Mouse (Mus musculus): Measurements from ENCODE around the gene Armc9. TPM values are rescaled to one million over a fixed set of nuclear protein-coding genes. Genes with fewer than 3 reads are reported as not detected.

The Armc9 gene
- polyA plus RNA-seq, 1 experiment from 2014 or later, result 13.7 TPM

GRCm38 (mm10) chr1:86198276-86198675 lies 43.7 kb downstream of the Armc9 start:
- WGBS, result 81% methylated on average over 6 of the region's 6 CpGs
- H3K9me3 ChIP-seq, result no peaks in the 10 kb centered on the region

DNA sequence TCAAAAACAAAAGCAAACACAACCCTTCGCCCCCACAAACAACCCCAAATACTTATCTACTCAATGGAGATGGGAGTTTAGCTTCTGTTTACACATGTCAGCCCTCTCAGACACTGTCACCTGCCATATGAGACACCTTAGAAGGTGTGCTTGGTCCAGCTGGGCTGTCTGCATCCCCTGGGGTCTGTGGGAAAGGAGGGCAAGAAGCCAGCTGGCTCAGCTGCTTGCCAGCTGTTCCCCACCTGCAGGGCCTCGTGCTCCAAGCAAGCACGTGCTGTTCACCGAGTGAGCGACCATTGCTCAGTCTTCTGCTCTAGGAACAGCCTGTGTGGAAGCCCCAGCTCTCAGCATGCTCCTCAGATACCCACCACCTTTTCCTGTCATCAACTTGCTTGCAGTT lies 44.4 kb downstream of the Armc9 start:
- Histone ChIP-seq H3K4me2 (no peak overlapping the region), H3K9me3 (no peaks in the 10 kb centered on the region), H3K27ac (replicated peaks) (no peak overlapping the region), H3K27me3 (replicated peaks) (no peaks in the 10 kb centered on the region), H3K4me1 (peaks cover 6% of the 10 kb centered on the region; the same call in 1 of the 2 replicates), H3K36me3 (peaks cover 75% of the 10 kb centered on the region), H3K9ac (no peak overlapping the region), H3K4me3 (no peak overlapping the region)
- WGBS, result 83% methylated on average over 5 of the region's 5 CpGs
- ATAC-seq (ENCODE audit: extremely low read depth, insufficient number of reproducible peaks, low FRiP score, low TSS enrichment), result no peak

More at GRCm38 (mm10) chr1:86198276-86198675, 43.7 kb downstream of the Armc9 start:
- H3K36me3 ChIP-seq, result peaks cover 72% of the 10 kb centered on the region
- H3K4me2 ChIP-seq, result no peak overlapping the region
- H3K9ac ChIP-seq, result no peak overlapping the region
- H3K4me3 ChIP-seq, result no peak overlapping the region
- no peaks in the 10 kb centered on the region for H3K27me3 ChIP-seq (replicated peaks)
- no peak for ATAC-seq (ENCODE audit: extremely low read depth, insufficient number of reproducible peaks, low FRiP score, low TSS enrichment)
- peaks cover 6% of the 10 kb centered on the region; the same call in 1 of the 2 replicates for H3K4me1 ChIP-seq
- H3K27ac ChIP-seq (replicated peaks), result no peak overlapping the region

- Histone ChIP-seq H3K4me1 (peaks cover 6% of the 10 kb centered on the region; the same call in 1 of the 2 replicates), H3K4me3 (no peak overlapping the region), H3K27me3 (replicated peaks) (no peaks in the 10 kb centered on the region), H3K27ac (replicated peaks) (no peak overlapping the region), H3K9me3 (no peaks in the 10 kb centered on the region), H3K9ac (no peak overlapping the region), H3K4me2 (no peak overlapping the region), H3K36me3 (peaks cover 82% of the 10 kb centered on the region)
- ATAC-seq (ENCODE audit: extremely low read depth, insufficient number of reproducible peaks, low FRiP score, low TSS enrichment), result no peak
Observed at GRCm38 (mm10) chr1:86201312-86201711, 46.7 kb downstream of the Armc9 start.

DNA sequence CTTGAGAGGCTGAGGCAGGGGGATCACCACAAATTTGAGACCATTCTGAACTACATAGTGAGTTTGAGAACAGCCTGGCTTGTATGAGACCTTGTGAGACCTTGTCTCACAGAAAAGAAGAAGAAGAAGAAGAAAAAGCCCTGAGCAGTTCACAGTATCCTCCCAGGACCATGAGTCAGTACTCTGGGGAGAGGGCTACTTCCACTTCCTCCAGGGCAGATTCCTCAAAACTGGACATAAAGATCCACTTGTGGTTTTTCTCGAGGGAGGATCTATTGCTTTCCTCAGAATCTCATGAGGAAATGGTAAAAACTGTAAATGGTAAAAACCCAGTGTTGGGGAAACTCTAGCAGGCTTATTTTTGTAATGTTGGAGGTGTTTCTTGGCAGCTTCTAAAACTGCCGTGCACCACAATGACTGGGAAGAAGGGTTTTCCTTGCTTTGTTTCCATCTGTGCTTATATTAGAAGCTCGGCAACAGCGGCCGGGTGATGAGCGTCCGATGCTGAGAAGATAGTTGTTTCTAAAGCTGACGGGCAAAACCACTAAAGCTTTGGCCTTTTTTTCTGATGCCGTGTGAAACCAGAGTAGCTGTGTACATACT lies 48.1 kb downstream of the Armc9 start:
- Histone ChIP-seq H3K36me3 (peaks cover 82% of the 10 kb centered on the region), H3K4me3 (no peak overlapping the region), H3K27me3 (replicated peaks) (no peaks in the 10 kb centered on the region), H3K27ac (replicated peaks) (no peak overlapping the region), H3K4me1 (peaks cover 5% of the 10 kb centered on the region; the same call in 1 of the 2 replicates), H3K4me2 (no peak overlapping the region), H3K9ac (no peak overlapping the region), H3K9me3 (no peaks in the 10 kb centered on the region)
- no peak for ATAC-seq (ENCODE audit: extremely low read depth, insufficient number of reproducible peaks, low FRiP score, low TSS enrichment)
- 78% methylated on average over 9 of the region's 9 CpGs for WGBS

- no peak overlapping the region for H3K27ac ChIP-seq (replicated peaks)
- H3K4me2 ChIP-seq, result no peak overlapping the region
- 80% methylated on average over 7 of the region's 7 CpGs for WGBS
- no peak overlapping the region for H3K4me3 ChIP-seq
- H3K9ac ChIP-seq, result no peak overlapping the region
- no peaks in the 10 kb centered on the region for H3K27me3 ChIP-seq (replicated peaks)
- H3K36me3 ChIP-seq, result peaks cover 45% of the 10 kb centered on the region
- H3K4me1 ChIP-seq, result peaks cover 5% of the 10 kb centered on the region; the same call in 1 of the 2 replicates
- no peaks in the 10 kb centered on the region for H3K9me3 ChIP-seq
- ATAC-seq (ENCODE audit: extremely low read depth, insufficient number of reproducible peaks, low FRiP score, low TSS enrichment), result no peak
Observed at GRCm38 (mm10) chr1:86210676-86211075, 56.1 kb downstream of the Armc9 start.

DNA sequence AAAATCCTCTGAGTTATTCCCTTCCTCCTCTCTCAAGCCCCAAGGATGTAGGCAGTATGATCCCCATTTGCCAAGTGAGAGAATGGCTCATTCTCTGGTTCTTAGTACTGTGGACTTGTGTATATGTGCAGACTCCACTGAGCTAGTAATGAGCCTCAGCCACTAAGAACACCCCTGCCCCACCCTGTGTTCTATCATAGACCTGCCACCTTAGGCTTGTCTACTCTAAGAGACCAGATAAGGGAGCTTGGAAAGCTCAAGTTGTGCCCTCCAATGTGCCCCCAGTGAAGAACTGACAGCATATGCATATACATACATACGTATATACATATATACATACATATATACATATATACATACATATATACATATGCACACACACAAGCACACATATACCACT lies 56.9 kb downstream of the Armc9 start:
- H3K9ac ChIP-seq, result no peak overlapping the region
- H3K9me3 ChIP-seq, result no peaks in the 10 kb centered on the region
- H3K27ac ChIP-seq (replicated peaks), result no peak overlapping the region
- 76% methylated on average over 1 of the region's 1 CpGs for WGBS
- H3K4me3 ChIP-seq, result no peak overlapping the region
- H3K4me2 ChIP-seq, result no peak overlapping the region
- no peaks in the 10 kb centered on the region for H3K27me3 ChIP-seq (replicated peaks)
- ATAC-seq (ENCODE audit: extremely low read depth, insufficient number of reproducible peaks, low FRiP score, low TSS enrichment), result no peak
- peaks cover 3% of the 10 kb centered on the region; the same call in 1 of the 2 replicates for H3K4me1 ChIP-seq
- peaks cover 42% of the 10 kb centered on the region for H3K36me3 ChIP-seq

GRCm38 (mm10) chr1:86212731-86213130 lies 58.2 kb downstream of the Armc9 start:
- H3K9me3 ChIP-seq, result no peaks in the 10 kb centered on the region
- H3K27ac ChIP-seq (replicated peaks), result no peak overlapping the region
- H3K4me3 ChIP-seq, result no peak overlapping the region
- H3K27me3 ChIP-seq (replicated peaks), result no peaks in the 10 kb centered on the region
- no peaks in the 10 kb centered on the region for H3K4me1 ChIP-seq
- no peak overlapping the region for H3K9ac ChIP-seq
- H3K36me3 ChIP-seq, result peaks cover 35% of the 10 kb centered on the region
- 83% methylated on average over 8 of the region's 8 CpGs for WGBS
- no peak for ATAC-seq (ENCODE audit: extremely low read depth, insufficient number of reproducible peaks, low FRiP score, low TSS enrichment)
- no peak overlapping the region for H3K4me2 ChIP-seq

GRCm38 (mm10) chr1:86214158-86214557 lies 59.6 kb downstream of the Armc9 start:
- 0% methylated on average over 1 of the region's 1 CpGs for WGBS
- Histone ChIP-seq H3K4me1 (no peaks in the 10 kb centered on the region), H3K4me3 (no peak overlapping the region), H3K36me3 (peaks cover 26% of the 10 kb centered on the region), H3K27ac (replicated peaks) (no peak overlapping the region), H3K27me3 (replicated peaks) (no peaks in the 10 kb centered on the region), H3K9ac (no peak overlapping the region), H3K9me3 (no peaks in the 10 kb centered on the region), H3K4me2 (no peak overlapping the region)
- ATAC-seq (ENCODE audit: extremely low read depth, insufficient number of reproducible peaks, low FRiP score, low TSS enrichment), result no peak

DNA sequence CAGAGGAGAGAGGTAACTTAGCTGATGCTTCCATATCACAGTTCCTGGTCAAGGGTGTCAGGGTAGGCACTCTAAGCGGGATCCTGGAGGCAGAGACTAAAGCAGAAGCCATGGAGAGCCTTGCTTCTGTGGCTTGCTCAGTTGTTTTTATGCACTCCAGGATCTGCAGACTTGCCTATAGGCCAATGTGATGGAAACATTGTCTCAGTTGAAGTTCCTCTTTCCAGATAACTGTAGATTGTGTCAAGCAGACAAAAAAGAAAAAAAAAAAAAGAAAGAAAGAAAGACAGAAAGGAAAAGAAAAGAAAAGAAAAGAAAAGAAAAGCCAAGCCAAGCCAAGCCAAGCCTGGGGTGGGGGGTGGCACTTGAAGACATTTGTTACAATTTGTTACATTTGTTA lies 60.7 kb downstream of the Armc9 start:
- ATAC-seq (ENCODE audit: extremely low read depth, insufficient number of reproducible peaks, low FRiP score, low TSS enrichment), result no peak
- Histone ChIP-seq H3K9ac (no peak overlapping the region), H3K9me3 (no peaks in the 10 kb centered on the region), H3K4me2 (no peak overlapping the region), H3K27ac (replicated peaks) (no peak overlapping the region), H3K4me3 (no peak overlapping the region), H3K36me3 (peaks cover 19% of the 10 kb centered on the region), H3K4me1 (no peaks in the 10 kb centered on the region), H3K27me3 (replicated peaks) (no peaks in the 10 kb centered on the region)
- 85% methylated on average over 1 of the region's 1 CpGs for WGBS

- WGBS, result 77% methylated on average over 5 of the region's 5 CpGs
- Histone ChIP-seq H3K4me2 (no peak overlapping the region), H3K27ac (replicated peaks) (no peak overlapping the region), H3K4me3 (no peak overlapping the region), H3K27me3 (replicated peaks) (no peaks in the 10 kb centered on the region), H3K36me3 (peaks cover 15% of the 10 kb centered on the region), H3K9me3 (no peaks in the 10 kb centered on the region), H3K9ac (no peak overlapping the region), H3K4me1 (no peaks in the 10 kb centered on the region)
- no peak for ATAC-seq (ENCODE audit: extremely low read depth, insufficient number of reproducible peaks, low FRiP score, low TSS enrichment)
Observed at GRCm38 (mm10) chr1:86216412-86216811, 61.8 kb downstream of the Armc9 start.

GRCm38 (mm10) chr1:86217976-86218375 lies 63.4 kb downstream of the Armc9 start:
- Histone ChIP-seq H3K27ac (replicated peaks) (no peak overlapping the region), H3K4me1 (no peaks in the 10 kb centered on the region), H3K9me3 (no peaks in the 10 kb centered on the region)

DNA sequence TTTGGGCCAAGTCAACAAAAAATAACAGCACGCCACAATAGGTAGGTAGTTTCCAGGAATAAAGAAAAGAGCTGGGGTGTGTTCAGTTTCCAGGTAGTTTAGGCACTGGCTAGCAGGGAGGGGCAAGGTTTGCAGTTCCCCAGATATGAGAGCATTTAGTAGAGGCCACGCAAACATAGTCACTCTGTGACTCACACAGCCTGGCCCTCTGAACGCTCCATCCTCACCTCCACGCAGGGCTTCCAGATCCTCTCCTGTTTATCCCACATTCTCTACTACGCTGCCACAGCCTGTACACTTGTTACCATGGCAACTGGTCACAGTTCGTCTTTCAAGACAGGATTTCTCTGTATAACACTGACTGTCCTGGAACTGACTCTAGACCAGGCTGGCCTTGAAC lies 70.6 kb downstream of the Armc9 start:
- ATAC-seq (ENCODE audit: extremely low read depth, insufficient number of reproducible peaks, low FRiP score, low TSS enrichment), result no peak

More at GRCm38 (mm10) chr1:86217976-86218375, 63.4 kb downstream of the Armc9 start:
- Histone ChIP-seq H3K27me3 (replicated peaks) (no peaks in the 10 kb centered on the region), H3K9ac (no peak overlapping the region), H3K36me3 (peaks cover 14% of the 10 kb centered on the region), H3K4me2 (no peak overlapping the region), H3K4me3 (no peak overlapping the region)
- ATAC-seq (ENCODE audit: extremely low read depth, insufficient number of reproducible peaks, low FRiP score, low TSS enrichment), result no peak
- 52% methylated on average over 6 of the region's 6 CpGs for WGBS

More for the DNA sequence above, 70.6 kb downstream of the Armc9 start:
- H3K27ac ChIP-seq (replicated peaks), result no peak overlapping the region
- H3K27me3 ChIP-seq (replicated peaks), result no peaks in the 10 kb centered on the region
- H3K9me3 ChIP-seq, result no peaks in the 10 kb centered on the region
- no peaks in the 10 kb centered on the region for H3K4me1 ChIP-seq
- H3K4me3 ChIP-seq, result no peak overlapping the region
- WGBS, result 85% methylated on average over 6 of the region's 6 CpGs
- H3K4me2 ChIP-seq, result no peak overlapping the region
- no peak overlapping the region for H3K9ac ChIP-seq
- H3K36me3 ChIP-seq, result no peaks in the 10 kb centered on the region

Measured in heart, embryonic 13.5 days (tissue).